Mouse (Mus musculus) testis, adult 2 months (tissue): ENCODE measurements at regions not wholly inside any gene's neighbourhood (a gene's known extent, or its start where the extent isn't known, plus 50 kb on each side); places are given as distances from the start of the nearest gene placed in this dataset.

Experiments used
- H3K27ac ChIP-seq: fragments of 200-500 bp; 2 replicates; pipeline ENCODE4 v1.5.1; 2012; ENCODE audit warnings: low read depth, low read length; ENCODE audit not compliant: control insufficient read depth, insufficient read depth
- H3K27me3 ChIP-seq: fragments of 200-500 bp; 2 replicates; pipeline ENCODE4 v1.6.1; 2012; ENCODE audit warnings: mild to moderate bottlenecking, low read length, moderate library complexity; ENCODE audit not compliant: control insufficient read depth, insufficient read depth
- H3K36me3 ChIP-seq: fragments of 200-500 bp; 2 replicates; pipeline ENCODE4 v1.6.1; 2012; ENCODE audit warnings: mild to moderate bottlenecking, low read length; ENCODE audit not compliant: control insufficient read depth, insufficient read depth
- H3K4me1 ChIP-seq: fragments of 200-500 bp; 2 replicates; pipeline ENCODE4 v1.6.1; 2012; ENCODE audit warnings: low read length; ENCODE audit not compliant: control insufficient read depth, insufficient read depth
- H3K4me3 ChIP-seq: fragments of 200-500 bp; 2 replicates; pipeline ENCODE4 v1.5.1; 2012; ENCODE audit warnings: low read depth, mild to moderate bottlenecking, low read length, moderate library complexity, mixed read lengths; ENCODE audit not compliant: control insufficient read depth
- CTCF ChIP-seq: fragments of 200-500 bp; IDR thresholded peaks from 2 replicates; pipeline ENCODE4 v1.5.1; 2012; ENCODE audit warnings: low read depth, mild to moderate bottlenecking, inconsistent platforms, low read length, moderate library complexity; ENCODE audit not compliant: control insufficient read depth, insufficient read depth, insufficient replicate concordance
- POLR2A ChIP-seq: fragments of 200-500 bp; IDR thresholded peaks from 2 replicates; pipeline ENCODE4 v1.6.1; 2012; ENCODE audit warnings: low read depth, mild to moderate bottlenecking, inconsistent platforms, low read length, moderate library complexity; ENCODE audit not compliant: control insufficient read depth

DNA sequence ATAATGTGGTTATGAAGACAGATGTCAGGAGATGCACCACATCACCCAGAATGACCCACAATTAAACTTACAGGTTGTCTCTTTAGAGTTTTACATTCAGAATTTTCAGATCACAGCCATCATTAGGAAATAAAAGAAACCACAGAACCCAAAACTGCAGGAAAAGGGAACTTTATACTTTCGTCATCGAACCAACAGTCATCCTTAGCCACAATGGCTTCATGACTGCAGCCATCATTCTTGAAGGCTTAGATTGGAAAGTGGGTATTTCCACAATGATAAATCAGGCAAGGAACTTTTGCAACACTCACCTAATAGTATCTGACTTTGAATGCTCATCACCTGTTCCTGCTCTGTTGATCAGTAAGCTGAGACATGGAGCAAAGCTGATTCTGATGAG is 75.9 kb upstream of the Ank start:
- Histone ChIP-seq H3K4me3 (no peak overlapping the region), H3K27me3 (no peaks in the 10 kb centered on the region), H3K27ac (no peak overlapping the region), H3K36me3 (no peaks in the 10 kb centered on the region), H3K4me1 (no peaks in the 10 kb centered on the region)
- TF ChIP-seq CTCF = no peak
- TF ChIP-seq POLR2A = no peak

DNA sequence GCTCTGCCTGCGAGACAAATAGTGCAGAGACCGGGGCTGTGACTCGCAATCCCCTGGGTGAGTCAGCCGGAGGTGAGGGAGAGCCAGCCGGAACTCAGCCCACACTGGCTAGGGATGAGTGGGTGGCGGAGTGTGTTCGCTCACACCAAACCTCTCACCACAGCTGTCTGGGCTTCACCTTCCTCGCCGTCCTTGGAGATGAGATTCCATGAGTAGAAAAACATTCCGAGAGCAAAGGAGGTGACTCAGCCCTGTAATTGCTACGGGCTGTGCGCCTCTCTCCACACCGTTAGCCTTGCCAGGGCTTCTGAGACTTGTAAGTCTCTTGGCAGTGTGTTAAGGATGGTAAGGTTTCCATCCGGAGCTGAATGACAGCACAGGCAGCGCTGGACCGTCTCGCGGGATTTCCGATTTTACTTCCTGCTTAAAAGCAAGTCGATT is 60.7 kb upstream of the Ank start:
- no peak overlapping the region for H3K27ac ChIP-seq
- no peaks in the 10 kb centered on the region for H3K36me3 ChIP-seq
- H3K27me3 ChIP-seq = no peaks in the 10 kb centered on the region
- H3K4me1 ChIP-seq = peaks cover 3% of the 10 kb centered on the region
- peak overlapping the region; percentile 66 for H3K4me3 ChIP-seq
- no peak for TF ChIP-seq CTCF
- TF ChIP-seq POLR2A = no peak

DNA sequence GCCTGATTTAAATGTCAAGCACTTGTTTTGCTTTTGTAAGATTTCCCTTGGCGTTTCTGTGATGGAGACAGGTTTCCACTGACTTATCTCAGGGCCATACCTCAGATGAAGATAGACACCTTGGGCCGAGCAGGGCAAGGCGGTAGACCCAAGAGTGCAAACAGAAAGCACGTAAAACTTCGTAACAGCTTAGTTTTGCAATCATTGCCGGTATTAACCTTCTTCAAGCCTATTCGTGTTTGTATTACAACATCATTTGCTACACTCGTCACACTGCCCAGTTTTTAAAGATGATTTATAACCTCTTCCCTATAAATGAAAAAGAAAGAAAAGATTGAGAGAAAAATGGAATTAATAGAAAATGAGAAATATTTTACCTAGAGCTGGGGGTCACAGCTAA is 56.6 kb upstream of the Ank start:
- Histone ChIP-seq H3K27me3 (no peaks in the 10 kb centered on the region), H3K4me1 (peaks cover 3% of the 10 kb centered on the region), H3K4me3 (no peak overlapping the region), H3K27ac (no peak overlapping the region), H3K36me3 (no peaks in the 10 kb centered on the region)
- TF ChIP-seq POLR2A (no peak), CTCF (no peak)

DNA sequence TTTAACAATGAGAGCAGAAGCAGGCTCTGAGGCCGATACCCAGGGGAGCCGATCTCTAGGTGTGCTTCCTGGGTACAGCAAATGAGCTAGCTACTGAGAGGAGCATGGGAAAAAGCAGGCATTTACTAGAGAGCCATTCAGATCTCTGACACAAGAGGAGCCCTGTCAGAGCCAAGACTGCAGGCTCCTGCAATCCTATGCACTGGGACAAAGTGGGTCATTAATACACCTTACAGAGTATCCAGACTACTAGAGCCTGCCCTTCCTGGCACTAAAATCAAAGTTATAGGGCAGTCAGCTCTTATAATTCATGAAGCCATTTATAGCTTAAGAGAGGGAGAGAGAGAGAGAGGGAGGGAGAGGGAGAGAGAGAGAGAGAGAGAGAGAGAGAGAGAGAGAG is 54.2 kb upstream of the Ank start:
- TF ChIP-seq CTCF = no peak
- no peak for TF ChIP-seq POLR2A
- H3K4me1 ChIP-seq = no peaks in the 10 kb centered on the region
- no peaks in the 10 kb centered on the region for H3K36me3 ChIP-seq

DNA sequence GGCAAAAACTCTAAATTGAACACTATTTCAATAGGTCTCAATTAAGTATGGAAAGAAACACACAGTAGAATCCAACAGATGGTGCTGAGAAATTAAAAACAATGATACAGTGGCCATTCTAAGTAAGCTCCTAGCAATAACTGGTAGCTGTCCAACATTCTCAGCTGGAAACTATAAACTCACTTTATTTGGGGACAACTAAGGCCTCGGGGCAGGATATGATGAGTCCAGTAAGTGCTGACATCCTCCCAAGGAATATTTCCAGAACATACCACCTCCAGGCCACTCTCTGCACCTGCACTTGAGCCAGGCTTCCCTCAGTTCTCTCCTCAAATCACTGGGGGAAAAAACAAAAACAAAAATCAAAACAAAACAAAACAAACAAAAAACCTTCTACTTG is 53.7 kb upstream of the Ank start:
- no peaks in the 10 kb centered on the region for H3K27me3 ChIP-seq
- no peaks in the 10 kb centered on the region for H3K36me3 ChIP-seq
- no peaks in the 10 kb centered on the region for H3K4me1 ChIP-seq
- no peak overlapping the region for H3K27ac ChIP-seq
- H3K4me3 ChIP-seq = no peak overlapping the region
- TF ChIP-seq CTCF (no peak), POLR2A (no peak)

More for the DNA sequence above, 54.2 kb upstream of the Ank start:
- H3K27me3 ChIP-seq = no peaks in the 10 kb centered on the region
- H3K4me3 ChIP-seq = no peak overlapping the region
- no peak overlapping the region for H3K27ac ChIP-seq

DNA sequence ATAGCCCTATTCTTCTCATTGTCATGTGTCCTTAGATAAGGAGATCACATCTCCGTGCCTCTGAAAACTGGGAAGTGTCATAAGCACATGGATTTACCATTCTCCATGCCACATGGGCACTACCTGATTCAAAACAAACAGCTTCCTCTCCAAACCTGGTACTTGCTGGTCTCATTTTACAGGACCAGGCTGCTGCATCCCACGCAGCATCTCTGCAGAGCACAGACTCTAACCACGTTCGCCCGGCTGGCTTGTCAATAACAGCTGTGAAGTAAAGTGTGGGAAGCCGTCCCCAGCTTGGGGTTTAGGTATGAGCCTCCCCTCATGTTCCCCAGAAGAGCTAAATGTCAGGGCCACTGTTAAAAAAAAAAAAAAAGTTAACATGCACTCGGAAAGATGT is 53.0 kb upstream of the Ank start:
- H3K4me3 ChIP-seq = no peak overlapping the region
- H3K27me3 ChIP-seq = no peaks in the 10 kb centered on the region
- no peaks in the 10 kb centered on the region for H3K4me1 ChIP-seq
- no peaks in the 10 kb centered on the region for H3K36me3 ChIP-seq
- H3K27ac ChIP-seq = no peak overlapping the region
- TF ChIP-seq CTCF (no peak), POLR2A (no peak)

DNA sequence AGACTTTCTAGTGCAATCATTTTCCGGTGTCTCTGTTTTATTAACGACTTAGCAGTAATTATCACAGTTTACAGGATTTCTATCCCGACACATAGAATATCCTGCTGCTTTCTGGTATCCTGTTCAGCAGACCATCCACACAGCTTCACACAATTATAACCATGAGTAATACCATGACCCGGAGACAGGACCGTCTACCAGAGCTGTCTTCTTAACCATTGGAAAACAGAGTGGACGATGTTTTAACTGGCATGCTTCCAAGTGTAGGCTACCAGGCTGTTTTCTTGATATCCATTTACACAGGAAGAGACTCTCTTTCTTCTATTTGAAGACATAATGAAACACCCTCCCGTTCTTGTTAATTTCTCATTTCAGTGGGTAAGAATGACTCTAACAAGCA is 51.7 kb upstream of the Ank start:
- Histone ChIP-seq H3K4me3 (no peak overlapping the region), H3K27ac (no peak overlapping the region), H3K36me3 (no peaks in the 10 kb centered on the region), H3K4me1 (no peaks in the 10 kb centered on the region), H3K27me3 (no peaks in the 10 kb centered on the region)
- TF ChIP-seq CTCF (no peak), POLR2A (no peak)
